Mouse (Mus musculus): ENCODE results near the gene Cacna2d3. TPM values are rescaled to one million over a fixed set of nuclear protein-coding genes. Genes with fewer than 3 reads are reported as not detected.

The Cacna2d3 gene
- total RNA-seq, 2 experiments from 2014 or later, result 1.9 to 2.1 TPM

- no peak for DNase-seq (ENCODE audit: low spot score in 2 of 2)
Observed at GRCm38 (mm10) chr14:29402471-29402870, 319.2 kb downstream of the Cacna2d3 start.

- DNase-seq (ENCODE audit: low spot score in 2 of 2), result no peak
Observed at GRCm38 (mm10) chr14:29393786-29394185, 327.9 kb downstream of the Cacna2d3 start.

DNA sequence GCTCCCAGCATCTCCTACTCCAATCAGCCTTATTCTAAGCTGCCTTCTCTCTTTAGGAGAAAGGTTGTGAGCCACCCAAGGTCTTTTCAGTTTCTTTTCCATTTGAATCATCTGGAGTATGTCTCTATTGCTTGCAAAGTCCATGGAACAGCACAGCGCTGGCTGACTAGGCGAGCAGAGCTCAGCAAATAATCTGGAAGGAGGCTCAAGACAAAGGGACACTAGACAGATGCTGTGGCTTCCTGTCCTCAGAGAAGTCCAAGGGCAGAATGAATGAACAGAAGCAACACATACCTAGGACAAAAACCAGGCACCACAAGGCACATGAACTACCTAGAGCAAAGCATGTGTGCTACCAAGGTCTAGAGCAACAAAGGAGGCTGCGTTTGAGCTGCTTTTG, 328.8 kb downstream of the Cacna2d3 start:
- DNase-seq (ENCODE audit: low spot score in 2 of 2), result no peak

DNA sequence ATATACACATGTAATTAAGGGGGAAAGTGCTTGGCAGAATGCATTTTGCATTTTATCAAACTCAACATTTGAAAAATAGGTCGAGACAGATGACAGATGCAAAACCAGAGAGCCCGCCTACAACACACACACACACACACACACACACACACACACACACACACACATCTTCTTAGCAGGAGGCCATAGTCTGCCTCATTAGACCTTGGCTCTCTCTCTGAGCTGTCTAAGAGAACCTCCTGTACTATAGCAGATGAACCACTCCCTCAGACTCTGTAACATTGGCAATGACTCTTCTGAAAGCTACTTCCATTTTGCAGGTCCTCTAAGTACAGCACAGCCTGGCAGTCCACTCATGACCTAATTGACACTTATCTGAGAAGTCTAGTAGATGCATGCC, 330.2 kb downstream of the Cacna2d3 start:
- no peak for DNase-seq (ENCODE audit: low spot score in 2 of 2)

GRCm38 (mm10) chr14:29387761-29388160, 333.9 kb downstream of the Cacna2d3 start:
- no peak for DNase-seq (ENCODE audit: low spot score in 2 of 2)

- no peak for DNase-seq (ENCODE audit: low spot score in 2 of 2)
Observed at GRCm38 (mm10) chr14:29385500-29385899, 336.2 kb downstream of the Cacna2d3 start.

DNA sequence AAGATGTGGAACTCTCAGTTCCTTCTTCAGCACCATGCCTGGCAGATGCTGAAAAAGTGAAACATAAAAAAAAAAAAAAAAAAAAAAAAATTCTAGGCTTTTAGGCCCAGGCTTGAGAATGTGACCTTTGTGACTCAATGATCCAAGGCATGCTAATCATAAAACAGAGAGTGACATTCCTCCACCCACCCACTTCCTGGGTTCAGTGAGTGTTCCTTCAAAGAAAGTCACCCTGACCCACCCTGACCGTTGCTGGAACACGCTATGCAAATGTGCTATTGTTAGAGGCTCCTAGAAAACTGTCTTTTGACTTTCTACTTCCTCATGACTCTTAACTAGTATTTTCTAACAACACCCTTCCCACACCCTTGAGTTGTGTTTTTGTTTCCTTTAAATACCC, 338.9 kb downstream of the Cacna2d3 start:
- DNase-seq (ENCODE audit: low spot score in 2 of 2), result no peak

DNA sequence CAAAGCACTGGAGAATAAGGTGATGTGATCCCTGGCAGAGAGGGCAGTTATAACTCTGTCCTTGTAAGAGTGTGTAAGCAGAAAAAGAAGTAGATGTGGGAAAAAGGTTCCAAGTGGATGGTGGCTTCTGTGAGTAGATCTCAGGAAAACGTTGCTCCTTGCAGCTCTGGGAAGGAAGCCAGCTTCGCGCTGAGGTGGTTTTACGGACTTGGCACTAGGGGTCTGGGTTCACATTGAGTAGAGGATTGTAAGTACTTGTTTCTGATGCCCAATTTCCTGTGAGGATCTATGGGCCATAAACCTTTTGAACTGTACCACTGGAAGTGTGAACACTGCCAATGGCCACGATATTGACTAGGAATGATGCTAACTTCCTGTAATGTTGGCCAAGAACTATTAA, 354.8 kb downstream of the Cacna2d3 start:
- DNase-seq (ENCODE audit: low spot score in 2 of 2), result no peak

- no peak for DNase-seq (ENCODE audit: low spot score in 2 of 2)
Observed at GRCm38 (mm10) chr14:29362448-29362847, 359.2 kb downstream of the Cacna2d3 start.

DNA sequence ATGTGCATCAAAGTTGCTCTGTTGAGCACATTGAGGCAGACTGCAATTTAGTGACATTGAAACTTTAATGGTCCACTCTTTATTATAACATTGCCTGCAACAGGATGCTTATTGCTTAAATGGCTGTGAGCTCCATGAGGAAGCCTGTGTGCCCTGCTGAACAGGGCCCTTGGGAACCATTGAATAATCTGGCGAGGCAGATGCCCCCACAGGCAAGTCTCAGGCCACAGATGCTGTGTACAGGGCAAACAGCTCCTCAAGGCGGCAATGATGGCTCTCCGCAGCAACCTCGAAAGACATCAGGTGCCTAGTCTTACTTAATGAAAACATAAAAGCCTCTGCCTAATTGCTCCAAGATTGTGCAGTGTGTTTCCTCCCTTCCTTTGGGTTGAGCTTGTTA, 371.0 kb downstream of the Cacna2d3 start:
- DNase-seq (ENCODE audit: low spot score in 2 of 2), result no peak

DNA sequence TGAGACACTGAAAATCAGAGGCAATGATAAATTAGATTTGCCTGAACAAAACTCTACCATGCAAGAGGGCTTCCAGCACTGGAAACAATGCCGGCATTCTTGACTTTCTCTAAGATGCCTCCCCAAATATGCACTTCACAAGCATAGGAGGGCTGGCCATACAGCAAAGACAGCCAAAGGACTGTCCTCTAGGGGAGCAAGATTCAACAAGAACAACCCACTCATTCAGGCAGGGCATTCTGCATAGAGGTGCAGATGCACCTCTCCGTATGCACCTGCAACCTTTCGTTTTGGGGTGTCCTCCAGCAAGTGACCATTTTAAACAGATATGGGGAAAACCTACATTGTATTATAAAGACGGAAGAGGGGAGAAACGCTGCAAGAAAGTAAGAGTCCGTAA, 380.1 kb downstream of the Cacna2d3 start:
- no peak for DNase-seq (ENCODE audit: low spot score in 2 of 2)

GRCm38 (mm10) chr14:29340728-29341127, 380.9 kb downstream of the Cacna2d3 start:
- no peak for DNase-seq (ENCODE audit: low spot score in 2 of 2)

DNA sequence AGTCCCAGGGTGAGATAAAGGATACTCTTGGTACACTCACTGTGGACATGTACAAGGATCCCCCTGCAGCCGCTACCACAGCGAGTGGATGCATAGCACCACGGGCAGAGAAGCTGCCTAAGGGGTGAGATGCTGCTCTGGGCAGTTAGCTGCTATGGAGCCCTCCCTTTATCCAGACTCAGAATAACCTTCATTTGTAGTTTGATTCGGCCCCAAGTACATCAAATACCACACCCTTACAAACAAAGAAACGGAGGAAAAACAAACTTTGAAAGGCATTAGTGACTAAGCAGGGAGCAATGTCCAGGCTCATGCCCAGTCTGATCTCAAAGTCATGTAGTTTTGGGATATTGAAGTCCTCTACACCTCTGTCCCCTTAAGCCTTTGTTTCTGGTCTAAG, 386.8 kb downstream of the Cacna2d3 start:
- DNase-seq (ENCODE audit: low spot score in 2 of 2), result no peak

DNA sequence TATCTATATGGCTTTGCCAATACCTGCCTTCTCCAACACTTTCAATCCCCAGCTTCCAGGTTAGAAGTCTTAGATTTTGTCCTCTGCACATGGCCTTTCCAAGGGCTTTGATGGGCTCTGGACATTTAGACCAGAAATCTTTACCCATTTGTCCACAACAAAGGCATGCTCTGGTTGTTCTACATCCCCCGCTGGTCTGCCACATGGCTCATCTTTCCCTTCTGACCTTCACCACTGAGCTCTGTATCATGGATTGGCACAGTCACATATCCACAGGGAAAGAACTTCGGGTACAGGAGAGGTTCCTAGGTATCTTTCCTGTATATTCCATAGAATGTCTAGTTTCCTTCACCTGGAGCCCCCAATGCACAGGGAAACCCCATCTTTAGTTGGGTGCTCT, 387.4 kb downstream of the Cacna2d3 start:
- DNase-seq (ENCODE audit: low spot score in 2 of 2), result no peak

DNA sequence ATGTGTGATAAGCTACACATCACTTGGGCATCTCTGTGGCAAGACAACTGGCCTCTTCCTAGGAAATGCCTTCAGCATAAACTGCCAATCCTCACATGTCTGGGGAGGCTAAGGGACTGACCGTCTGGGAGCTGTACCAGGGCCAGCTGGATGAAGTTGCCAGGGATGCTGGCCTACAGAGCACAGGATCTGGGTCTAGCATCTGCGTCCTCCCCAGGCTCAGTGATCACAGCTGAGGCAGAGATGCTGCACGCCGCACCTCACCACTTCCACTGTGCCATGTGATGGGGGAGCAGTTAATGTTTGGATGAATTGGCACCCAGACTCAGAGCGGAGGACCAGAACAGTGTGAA, 397.3 kb downstream of the Cacna2d3 start:
- no peak for DNase-seq (ENCODE audit: low spot score in 2 of 2)

DNA sequence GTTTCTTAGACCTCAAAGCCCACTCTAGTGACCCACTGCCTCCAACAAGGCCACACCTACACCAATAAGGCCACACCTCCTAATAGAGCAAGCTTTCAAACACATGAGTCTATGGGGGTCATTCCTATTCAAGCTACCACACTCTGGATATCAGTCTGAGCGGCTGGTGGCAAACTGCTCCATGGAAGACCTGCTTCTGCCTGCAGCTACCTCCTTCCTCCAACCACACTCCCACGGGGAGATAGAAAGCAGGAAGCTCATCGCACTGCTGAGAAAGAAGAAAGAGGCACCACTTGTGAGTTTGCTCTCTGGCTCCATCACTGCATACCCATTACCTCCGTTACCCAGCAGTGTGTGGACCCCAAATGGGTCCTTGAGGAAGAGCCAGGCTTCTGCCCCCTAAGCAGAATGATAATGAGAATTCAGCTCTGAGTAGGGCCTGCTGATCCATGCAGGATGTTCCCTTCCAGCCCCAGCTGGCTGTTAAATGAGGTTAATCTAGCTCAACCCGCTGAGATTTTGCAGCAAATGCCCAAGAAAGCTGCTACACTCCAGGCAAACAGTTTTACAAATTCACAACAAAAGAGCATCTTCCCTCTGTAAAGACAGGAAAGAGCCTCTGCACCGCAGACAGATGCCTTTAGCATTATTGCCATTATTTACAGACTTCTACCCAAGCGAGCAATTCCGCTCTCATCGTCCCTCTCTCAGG, 397.8 kb downstream of the Cacna2d3 start:
- no peak for DNase-seq (ENCODE audit: low spot score in 2 of 2)

DNA sequence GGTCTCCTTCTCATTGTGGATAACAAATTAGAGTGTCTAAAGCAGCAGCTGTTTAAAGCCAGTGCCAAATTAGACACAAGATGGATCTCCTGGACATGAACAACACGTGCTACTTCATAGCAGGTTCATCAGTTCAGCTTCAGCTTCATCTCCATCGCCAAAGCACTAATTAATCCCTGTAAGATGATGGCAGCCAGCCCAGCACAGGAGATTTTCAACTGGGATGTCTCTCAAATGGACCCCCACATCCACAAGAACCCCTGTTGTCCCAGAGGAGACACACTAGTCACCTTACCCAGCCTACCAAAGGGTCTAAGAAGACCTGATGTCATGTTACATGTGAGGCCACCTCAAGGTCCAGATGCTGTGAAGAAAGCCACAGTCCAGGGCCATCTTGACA, 408.2 kb downstream of the Cacna2d3 start:
- no peak for DNase-seq (ENCODE audit: low spot score in 2 of 2)

DNA sequence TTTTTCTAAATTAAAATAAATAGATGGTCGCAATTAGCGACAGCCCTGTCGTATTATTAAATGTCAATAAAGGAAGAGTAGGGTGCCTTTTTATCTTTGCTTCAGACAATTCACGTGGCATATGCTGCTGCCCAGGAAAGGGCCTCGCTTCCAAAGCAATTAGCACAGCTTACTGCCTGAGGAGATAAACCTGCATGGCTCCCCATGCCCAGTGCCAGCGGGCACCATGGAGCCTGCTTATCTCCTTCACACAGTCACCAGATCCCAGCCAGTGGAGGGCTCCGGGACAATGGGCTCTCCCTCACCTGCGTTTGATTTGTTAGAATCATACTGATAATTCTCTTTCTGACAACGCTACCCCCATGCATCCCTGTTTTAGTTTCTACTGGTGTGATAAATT, 416.0 kb downstream of the Cacna2d3 start:
- DNase-seq (ENCODE audit: low spot score in 2 of 2), result no peak

DNA sequence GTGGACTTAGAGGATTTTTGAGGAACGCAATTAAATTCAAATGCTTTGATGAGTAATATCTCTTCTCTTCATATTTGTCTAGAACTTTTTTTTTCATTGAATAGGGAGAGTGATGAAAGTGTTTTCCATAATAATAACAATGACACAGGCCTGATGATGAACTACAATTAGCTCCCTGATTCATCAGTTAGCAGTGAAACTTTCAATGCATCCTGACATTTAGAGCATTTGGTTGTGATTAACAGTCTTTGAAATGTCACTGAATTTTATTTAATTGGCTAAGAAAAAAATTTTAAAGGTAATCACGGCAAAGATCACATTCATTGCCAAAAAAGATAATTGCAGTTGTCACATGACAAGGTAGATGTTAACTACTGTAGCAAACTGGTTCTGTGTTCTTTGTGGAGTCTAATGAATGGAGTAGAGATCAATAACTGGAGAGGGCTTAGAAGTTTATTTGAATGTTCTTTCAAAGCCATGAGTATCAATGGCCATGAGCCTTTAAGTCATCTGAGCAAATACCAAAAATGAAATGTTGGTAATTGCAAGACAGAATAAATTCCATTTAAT, 425.4 kb downstream of the Cacna2d3 start:
- no peak for DNase-seq (ENCODE audit: low spot score in 2 of 2)

DNA sequence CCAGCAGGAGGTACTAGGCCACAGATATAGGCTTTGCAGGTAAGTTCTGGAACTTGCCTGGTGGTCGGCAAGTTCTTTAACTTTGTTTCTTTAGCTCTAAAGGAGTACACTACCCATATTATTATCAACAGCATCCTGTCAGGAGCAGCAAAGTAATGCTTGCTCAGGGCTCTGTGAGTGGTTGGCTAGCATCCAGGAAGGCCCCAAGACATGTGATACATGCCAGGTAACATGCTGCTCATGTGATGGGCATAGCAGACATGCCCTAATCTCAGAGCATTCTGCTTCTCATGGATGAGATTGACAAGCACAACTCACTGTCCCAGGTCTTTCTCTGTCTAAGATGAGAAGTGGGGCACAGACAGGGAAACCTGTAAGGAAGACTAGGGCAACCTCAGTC, 442.8 kb downstream of the Cacna2d3 start:
- no peak for DNase-seq (ENCODE audit: low spot score in 2 of 2)

- DNase-seq (ENCODE audit: low spot score in 2 of 2), result no peak
Observed at GRCm38 (mm10) chr14:29278401-29278800, 443.3 kb downstream of the Cacna2d3 start.

GRCm38 (mm10) chr14:29277701-29278100, 444.0 kb downstream of the Cacna2d3 start:
- DNase-seq (ENCODE audit: low spot score in 2 of 2), result peak in 1 of 2 experiments; percentile 29

DNA sequence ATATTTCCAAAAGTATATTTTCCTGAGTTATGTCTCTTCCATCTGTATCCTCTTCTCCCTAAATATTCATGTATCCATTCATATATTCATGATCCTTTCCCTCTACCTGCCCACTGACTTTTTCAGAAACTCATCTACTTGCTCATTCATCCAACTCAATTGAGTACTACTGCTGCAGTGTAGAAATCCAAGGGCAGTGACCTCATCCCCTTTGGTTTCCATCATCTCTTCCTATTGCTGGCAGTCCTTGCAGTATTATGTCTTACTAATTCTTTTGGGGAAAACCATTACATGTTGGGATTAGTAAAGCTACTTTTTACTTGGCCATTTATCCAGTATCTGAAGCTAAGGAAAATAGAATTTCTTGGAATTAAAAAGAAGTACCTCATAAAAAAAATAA, 447.8 kb downstream of the Cacna2d3 start:
- DNase-seq (ENCODE audit: low spot score in 2 of 2), result no peak
